Mouse (Mus musculus): Measurements from ENCODE around the gene Adgrg7.

The Adgrg7 gene

DNA sequence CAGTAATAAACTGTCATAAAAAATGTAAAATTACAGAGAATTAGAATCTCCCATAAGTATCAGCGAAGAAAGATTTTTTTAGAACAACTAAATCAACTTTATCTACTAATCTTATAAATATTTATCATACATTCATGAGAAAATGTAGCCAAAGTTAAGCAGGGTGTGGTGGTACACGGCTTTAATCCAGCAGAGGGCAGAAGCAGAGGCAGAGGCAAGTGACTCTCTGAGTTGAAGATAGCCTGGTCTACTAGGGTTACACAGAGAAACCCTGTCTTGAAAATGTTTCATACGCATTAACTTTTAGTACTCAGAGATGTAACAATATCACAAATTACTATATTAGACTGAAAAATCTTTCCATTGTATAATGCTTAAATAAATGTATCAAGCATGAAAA lies 89.9 kb downstream of the Adgrg7 start:
- DNase-seq, result no peak

- no peak for DNase-seq
Observed at GRCm38 (mm10) chr16:56700898-56701297, 94.8 kb downstream of the Adgrg7 start.

GRCm38 (mm10) chr16:56696448-56696847 lies 99.2 kb downstream of the Adgrg7 start:
- DNase-seq, result no peak

- no peak for DNase-seq
Observed at GRCm38 (mm10) chr16:56690715-56691114, 104.9 kb downstream of the Adgrg7 start.

- DNase-seq, result no peak
Observed at GRCm38 (mm10) chr16:56686747-56687146, 108.9 kb downstream of the Adgrg7 start.

DNA sequence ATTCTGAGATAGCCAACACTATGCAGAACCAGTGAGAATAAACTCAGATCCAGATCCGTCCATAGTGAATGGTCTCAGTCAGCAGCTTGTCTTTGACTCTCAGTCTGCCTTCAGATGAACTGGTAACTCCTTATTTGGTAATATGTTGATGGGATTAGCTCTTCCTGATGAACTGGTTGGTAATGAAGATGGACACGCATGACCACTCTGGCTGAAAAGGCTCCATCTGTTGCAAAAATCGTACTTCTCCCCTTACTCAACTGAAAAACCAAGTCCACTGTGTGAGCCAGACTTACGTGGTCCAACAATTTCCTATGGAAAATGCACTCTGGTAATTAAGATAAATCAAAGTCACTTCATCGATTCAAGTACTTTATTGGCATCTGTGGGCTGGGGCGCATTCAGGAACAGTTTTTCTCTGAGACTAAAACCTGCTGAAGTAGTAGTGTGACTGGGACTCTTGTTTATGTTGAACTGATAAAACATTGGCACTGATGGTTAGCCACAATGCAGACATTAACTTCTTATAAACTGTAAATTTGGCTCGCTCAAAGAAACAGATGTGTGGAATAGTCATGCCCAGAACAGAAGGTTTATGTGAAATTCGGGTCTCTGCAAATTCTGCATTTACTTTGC lies 114.5 kb downstream of the Adgrg7 start:
- DNase-seq, result no peak

DNA sequence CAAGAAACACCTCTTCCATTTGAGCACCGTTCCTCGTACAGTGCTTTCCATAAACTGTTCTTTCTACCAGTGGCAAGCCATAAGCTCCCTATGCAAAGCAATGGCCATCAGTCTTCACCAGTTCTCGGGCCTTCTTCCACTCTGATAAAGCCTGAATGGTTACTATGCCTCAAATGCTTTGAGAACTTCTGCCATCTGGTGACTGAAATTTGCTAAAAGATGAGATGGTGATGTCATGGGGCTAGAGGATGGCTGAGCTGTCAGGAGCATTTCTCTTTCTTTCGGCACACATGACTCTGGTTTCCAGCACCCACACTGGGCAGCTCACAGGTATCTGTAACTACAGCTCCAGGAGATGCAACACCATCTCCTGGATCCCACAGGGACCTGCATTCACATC lies 118.5 kb downstream of the Adgrg7 start:
- DNase-seq, result peak in 1 of 2 experiments; percentile 3
